ENCODE assay signal across 15 mouse cellular contexts in the genomic region with DNA sequence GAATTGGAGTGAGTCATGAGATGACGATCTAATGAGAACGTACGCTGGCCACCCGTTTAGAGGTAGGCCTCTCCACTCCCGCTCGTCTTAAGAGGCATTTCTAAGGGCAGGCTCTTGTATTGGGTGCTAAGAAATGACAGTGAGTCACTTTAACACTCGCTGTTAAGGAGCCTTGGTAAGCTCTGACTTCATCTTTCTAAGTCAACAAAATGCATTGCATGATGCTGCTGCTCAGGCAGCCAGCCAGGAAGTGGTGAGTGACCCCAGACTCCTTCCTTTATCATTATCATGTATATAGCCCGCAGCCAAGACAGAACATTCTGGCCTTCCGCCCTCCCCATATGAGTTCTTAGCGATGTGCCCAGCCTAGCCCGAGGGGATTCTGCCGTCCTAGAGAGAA. TPM values are rescaled to one million over a fixed set of nuclear protein-coding genes. Genes with fewer than 3 reads are reported as not detected.
DNase-seq lines count a peak whose midpoint lies in the region; ATAC-seq and TF ChIP-seq lines count a peak whose summit lies in the region.
"Had no signal": no experiment of that assay in that cellular context is flagged by ENCODE, and none has a peak within 500 bp of the region (broad histone marks: within the 10 kb centered on the region; RNA-seq: fewer than 3 reads in every experiment).

No protein-coding gene starts in this region.

- H3K36me3 ChIP-seq in lung, postnatal 0 days (ENCODE audit: insufficient read depth, low read length), result no peaks in the 10 kb centered on the region
- peaks cover 19% of the 10 kb centered on the region for H3K36me3 ChIP-seq in E14TG2a.4 (ENCODE audit: insufficient read depth, low read length)
- H3K36me3 ChIP-seq in small intestine, adult 2 months (ENCODE audit: control insufficient read depth, insufficient read depth, low read length), result no peaks in the 10 kb centered on the region
- H3K36me3 ChIP-seq: intestine, embryonic 15.5 days had no signal

- TF ChIP-seq EP300 in lung, postnatal 0 days (IDR thresholded peaks at IDR 0.05), result peak; percentile 43; the same call in 1 of the 2 replicates

- DNase-seq in lung, postnatal 0 days (ENCODE audit: low spot score), result peak; percentile 54
- no peak for DNase-seq in lung, adult 2 months
- DNase-seq in kidney, postnatal 25 days, result no peak
- no peak for DNase-seq in layer of hippocampus, postnatal 36 days
- DNase-seq: adrenal gland, postnatal 10 days; heart, postnatal 36 days; kidney, postnatal 14 days; lung, postnatal 10 days; retina, postnatal 1 day had no signal

- no peaks in the 10 kb centered on the region for H3K9me3 ChIP-seq in lung, postnatal 0 days (ENCODE audit: low read length)
- no peaks in the 10 kb centered on the region for H3K9me3 ChIP-seq in E14TG2a.4 (ENCODE audit: low read length)
- H3K9me3 ChIP-seq: intestine, embryonic 15.5 days had no signal

- no peak for TF ChIP-seq CTCF in lung, postnatal 0 days (IDR thresholded peaks at IDR 0.05)
- no peak for TF ChIP-seq CTCF in lung, adult 2 months (IDR thresholded peaks at IDR 0.05; ENCODE audit: insufficient read depth, low read length)
- TF ChIP-seq CTCF in E14TG2a.4 (conservative IDR thresholded peaks at IDR 0.05; ENCODE audit: low read length), result no peak
- TF ChIP-seq CTCF in small intestine, adult 2 months (IDR thresholded peaks at IDR 0.05; ENCODE audit: extremely low read depth, insufficient read length, insufficient replicate concordance, low read depth, low read length), result no peak

- H3K27me3 ChIP-seq in lung, postnatal 0 days (replicated peaks; ENCODE audit: insufficient read depth, low read length), result no peaks in the 10 kb centered on the region
- H3K27me3 ChIP-seq in E14TG2a.4 (ENCODE audit: insufficient read depth, low read length), result no peaks in the 10 kb centered on the region
- H3K27me3 ChIP-seq in small intestine, adult 2 months (ENCODE audit: control insufficient read depth, insufficient read depth, low read length), result no peaks in the 10 kb centered on the region
- H3K27me3 ChIP-seq: intestine, embryonic 15.5 days; midbrain, embryonic 13.5 days; neural tube, embryonic 13.5 days had no signal

- H3K27ac ChIP-seq in lung, postnatal 0 days (ENCODE audit: low read length), result no peak overlapping the region
- H3K27ac ChIP-seq in small intestine, adult 2 months (ENCODE audit: insufficient read depth, low read depth, low read length), result peak overlapping the region; percentile 56
- H3K27ac ChIP-seq: intestine, embryonic 15.5 days; midbrain, embryonic 13.5 days; neural tube, embryonic 13.5 days had no signal

- no peak overlapping the region for H3K9ac ChIP-seq in lung, postnatal 0 days (replicated peaks; ENCODE audit: low read depth)
- H3K9ac ChIP-seq: intestine, embryonic 15.5 days; midbrain, embryonic 13.5 days; neural tube, embryonic 13.5 days had no signal

- peak; percentile 67 for ATAC-seq in lung, postnatal 0 days
- ATAC-seq in activated CD4-positive, CD25-positive, alpha-beta regulatory T cell, adult 4 months, result peak; percentile 87
- ATAC-seq: intestine, embryonic 15.5 days; midbrain, embryonic 13.5 days had no signal

- TF ChIP-seq POLR2A in lung, adult 2 months (IDR thresholded peaks at IDR 0.05; ENCODE audit: borderline replicate concordance, extremely low read depth, low read depth, low read length), result no peak
- TF ChIP-seq POLR2A in small intestine, adult 2 months (IDR thresholded peaks at IDR 0.05; ENCODE audit: low read depth, low read length), result no peak

- 44% methylated on average over 12 of the region's 12 CpGs for WGBS in lung, postnatal 0 days
- WGBS in lung, adult 2 months, result 55% methylated on average over 12 of the region's 12 CpGs
- WGBS in small intestine, adult 2 months, result 75% methylated on average over 12 of the region's 12 CpGs

- H3K4me1 ChIP-seq in lung, postnatal 0 days (ENCODE audit: insufficient read depth, low read depth, low read length), result peaks cover 7% of the 10 kb centered on the region; the same call in 1 of the 2 replicates
- H3K4me1 ChIP-seq in lung, adult 2 months (ENCODE audit: control insufficient read depth, insufficient read depth, low read length), result peaks cover 6% of the 10 kb centered on the region
- peaks cover 87% of the 10 kb centered on the region for H3K4me1 ChIP-seq in E14TG2a.4 (replicated peaks; ENCODE audit: low read depth, low read length)
- H3K4me1 ChIP-seq in small intestine, adult 2 months (ENCODE audit: control insufficient read depth, insufficient read depth, insufficient read length, low read length), result no peaks in the 10 kb centered on the region
- H3K4me1 ChIP-seq: midbrain, embryonic 13.5 days had no signal

- H3K4me2 ChIP-seq in lung, postnatal 0 days (replicated peaks; ENCODE audit: low read depth, low read length), result no peak overlapping the region
- H3K4me2 ChIP-seq: intestine, embryonic 15.5 days; midbrain, embryonic 13.5 days; neural tube, embryonic 13.5 days had no signal

- no peak overlapping the region for H3K4me3 ChIP-seq in lung, postnatal 0 days (ENCODE audit: low read depth, low read length)
- H3K4me3 ChIP-seq in lung, adult 2 months (replicated peaks; ENCODE audit: extremely low read depth, low read depth, low read length), result no peak overlapping the region
- peak overlapping the region; percentile 11 for H3K4me3 ChIP-seq in E14TG2a.4 (replicated peaks; ENCODE audit: low read length)
- H3K4me3 ChIP-seq in small intestine, adult 2 months (ENCODE audit: low read depth, low read length), result no peak overlapping the region
- H3K4me3 ChIP-seq: intestine, embryonic 15.5 days; midbrain, embryonic 13.5 days; neural tube, embryonic 13.5 days had no signal

RNA-seq across cellular contexts. Expression of gene Pitpnc1, which starts 12.2 kb away (rescaled TPM):
- 16.3 and 22.2 TPM in 2 replicates for polyA plus RNA-seq in lung, postnatal 0 days (2015; fragmentation: Nextera tagmentation; extraction: Ambion mirVana)
- 27.2 and 39.0 TPM in 2 replicates for polyA plus RNA-seq in lung, adult 2 months (2012; rRNA removed)
- polyA plus RNA-seq in activated CD4-positive, CD25-positive, alpha-beta regulatory T cell, adult 4 months (2017; shearing (Covaris generic)), result 100 to 1,000 TPM; 101 to 116 TPM
- polyA plus RNA-seq in small intestine, adult 2 months (2012; rRNA removed), result 0.84 and 1.5 TPM in 2 replicates
- total RNA-seq in layer of hippocampus, postnatal 36 days (2021), result 10 to 100 TPM; 48.9 to 53.6 TPM

RNA-seq across cellular contexts. Expression of gene Psmd12, which starts 21.0 kb away (rescaled TPM):
- polyA plus RNA-seq in lung, postnatal 0 days (2015; fragmentation: Nextera tagmentation; extraction: Ambion mirVana), result 92.6 TPM in 2 replicates
- polyA plus RNA-seq in lung, adult 2 months (2012; rRNA removed), result 8.3 and 12.9 TPM in 2 replicates
- 100 to 1,000 TPM; 121 to 141 TPM for polyA plus RNA-seq in activated CD4-positive, CD25-positive, alpha-beta regulatory T cell, adult 4 months (2017; shearing (Covaris generic))
- 2.7 and 3.6 TPM in 2 replicates for polyA plus RNA-seq in small intestine, adult 2 months (2012; rRNA removed)
- 10 to 100 TPM; 67.9 to 70.2 TPM for total RNA-seq in layer of hippocampus, postnatal 36 days (2021)
